Mouse (Mus musculus) T-helper 2 cell (primary cell): ENCODE results near the gene AC124108.1.

ENCODE experiments used
- in situ Hi-C: fragments of 300-600 bp; cut with MboI, MseI; formaldehyde crosslinking; loops from one replicate; pipeline ENCODE4 v1.15.1; 2025; ENCODE audit warnings: high pct_unique_total_duplicates

AC124108.1 gene

GRCm38 (mm10) chr1:132245010-132245409 is 53.8 kb downstream of the AC124108.1 start:
- in situ Hi-C loops = no loop called here

GRCm38 (mm10) chr1:132246137-132246536 is 54.9 kb downstream of the AC124108.1 start:
- in situ Hi-C loops = no loop called here

- in situ Hi-C loops = no loop called here
These were observed 55.4 kb downstream of the AC124108.1 start for GRCm38 (mm10) chr1:132246641-132247040.

GRCm38 (mm10) chr1:132254467-132254866 is 63.2 kb downstream of the AC124108.1 start:
- in situ Hi-C loops = no loop called here
